Mouse (Mus musculus): ENCODE results near the gene Aox3. TPM values are rescaled to one million over a fixed set of nuclear protein-coding genes. Genes with fewer than 3 reads are reported as not detected.

The Aox3 gene
- total RNA-seq (2021) (1 to 10 TPM; 1.2 to 2.0 TPM), polyA plus RNA-seq (2012; rRNA removed) (0.50 and 1.2 TPM in 2 replicates)
- long read RNA-seq, result 0 reads

GRCm38 (mm10) chr1:58112880-58113279 lies at the start of gene Aox3:
Gene Aox3, plus strand, starts transcription at chr1:58113130.
- Histone ChIP-seq H3K27me3 (ENCODE audit: control insufficient read depth, insufficient read depth, low read length) (no peaks in the 10 kb centered on the region), H3K4me3 (no peak within 1 kb of the TSS), H3K79me2 (replicated peaks; ENCODE audit: control insufficient read depth, insufficient read depth, low read length) (no peaks in the 10 kb centered on the region), H3K27ac (no peak within 1 kb of the TSS), H3K9ac (ENCODE audit: low read depth, low read length) (no peak within 1 kb of the TSS), H3K36me3 (ENCODE audit: control insufficient read depth, insufficient read depth, low read length) (no peaks in the 10 kb centered on the region), H3K4me1 (ENCODE audit: control insufficient read depth, insufficient read depth, low read length) (peaks cover 2% of the 10 kb centered on the region; the same call in 1 of the 2 replicates)
- 13% methylated on average over 11 of the region's 11 CpGs for WGBS
- peak; percentile 70 to 73 for DNase-seq
- TF ChIP-seq POLR2A (IDR thresholded peaks at IDR 0.05; ENCODE audit: insufficient read depth, low read depth, low read length) (no peak), CTCF (IDR thresholded peaks at IDR 0.05) (peak; percentile 71)
- intact Hi-C loops (cut with DNase I), result loop anchor here (10.0 kb wide), 1 partner anchor 688 kb away; no protein-coding TSS in a partner anchor

- Histone ChIP-seq H3K4me3 (no peak overlapping the region), H3K36me3 (ENCODE audit: control insufficient read depth, insufficient read depth, low read length) (no peaks in the 10 kb centered on the region; the same call in 1 of the 2 replicates), H3K27ac (peak overlapping the region; percentile 10), H3K27me3 (ENCODE audit: control insufficient read depth, insufficient read depth, low read length) (no peaks in the 10 kb centered on the region), H3K79me2 (replicated peaks; ENCODE audit: control insufficient read depth, insufficient read depth, low read length) (no peaks in the 10 kb centered on the region), H3K9ac (ENCODE audit: low read depth, low read length) (no peak overlapping the region), H3K4me1 (ENCODE audit: control insufficient read depth, insufficient read depth, low read length) (no peaks in the 10 kb centered on the region)
- 86% methylated on average over 5 of the region's 5 CpGs for WGBS
- intact Hi-C loops (cut with DNase I), result no loop called here
- TF ChIP-seq EP300 (IDR thresholded peaks at IDR 0.05; ENCODE audit: insufficient read depth, low read depth, low read length), result no peak
- no peak for TF ChIP-seq POLR2A (IDR thresholded peaks at IDR 0.05; ENCODE audit: insufficient read depth, low read depth, low read length)
- no peak for TF ChIP-seq CTCF (IDR thresholded peaks at IDR 0.05)
- DNase-seq, result no peak
Measured at GRCm38 (mm10) chr1:58065151-58065550, 47.8 kb upstream of the Aox3 start.

GRCm38 (mm10) chr1:58065606-58066005 lies 47.3 kb upstream of the Aox3 start:
- no peaks in the 10 kb centered on the region for H3K79me2 ChIP-seq (replicated peaks; ENCODE audit: control insufficient read depth, insufficient read depth, low read length)
- no peaks in the 10 kb centered on the region for H3K4me1 ChIP-seq (ENCODE audit: control insufficient read depth, insufficient read depth, low read length)
- 53% methylated on average over 3 of the region's 3 CpGs for WGBS
- TF ChIP-seq POLR2A (IDR thresholded peaks at IDR 0.05; ENCODE audit: insufficient read depth, low read depth, low read length) (no peak), EP300 (IDR thresholded peaks at IDR 0.05; ENCODE audit: insufficient read depth, low read depth, low read length) (no peak), CTCF (IDR thresholded peaks at IDR 0.05) (no peak)
- H3K27me3 ChIP-seq (ENCODE audit: control insufficient read depth, insufficient read depth, low read length), result no peaks in the 10 kb centered on the region
- intact Hi-C loops (cut with DNase I), result no loop called here
- DNase-seq, result peak in 1 of 2 experiments; percentile 21
- H3K9ac ChIP-seq (ENCODE audit: low read depth, low read length), result no peak overlapping the region
- no peak overlapping the region for H3K4me3 ChIP-seq
- peak overlapping the region; percentile 10 for H3K27ac ChIP-seq
- no peaks in the 10 kb centered on the region; the same call in 1 of the 2 replicates for H3K36me3 ChIP-seq (ENCODE audit: control insufficient read depth, insufficient read depth, low read length)

GRCm38 (mm10) chr1:58069181-58069580 lies 43.7 kb upstream of the Aox3 start:
- H3K36me3 ChIP-seq (ENCODE audit: control insufficient read depth, insufficient read depth, low read length), result peaks cover 3% of the 10 kb centered on the region; the same call in 1 of the 2 replicates
- no peak overlapping the region for H3K9ac ChIP-seq (ENCODE audit: low read depth, low read length)
- H3K4me3 ChIP-seq, result no peak overlapping the region
- intact Hi-C loops (cut with DNase I), result no loop called here
- H3K4me1 ChIP-seq (ENCODE audit: control insufficient read depth, insufficient read depth, low read length), result peaks cover 2% of the 10 kb centered on the region; the same call in 1 of the 2 replicates
- H3K27me3 ChIP-seq (ENCODE audit: control insufficient read depth, insufficient read depth, low read length), result no peaks in the 10 kb centered on the region
- no peak overlapping the region for H3K27ac ChIP-seq
- no peak for TF ChIP-seq POLR2A (IDR thresholded peaks at IDR 0.05; ENCODE audit: insufficient read depth, low read depth, low read length)
- TF ChIP-seq EP300 (IDR thresholded peaks at IDR 0.05; ENCODE audit: insufficient read depth, low read depth, low read length), result no peak
- TF ChIP-seq CTCF (IDR thresholded peaks at IDR 0.05), result no peak
- no peaks in the 10 kb centered on the region for H3K79me2 ChIP-seq (replicated peaks; ENCODE audit: control insufficient read depth, insufficient read depth, low read length)
- DNase-seq, result no peak
- WGBS, result 81% methylated on average over 6 of the region's 6 CpGs

- DNase-seq, result no peak
- H3K36me3 ChIP-seq (ENCODE audit: control insufficient read depth, insufficient read depth, low read length), result peaks cover 3% of the 10 kb centered on the region; the same call in 1 of the 2 replicates
- WGBS, result 92% methylated on average over 11 of the region's 11 CpGs
- no peak overlapping the region for H3K4me3 ChIP-seq
- no peak overlapping the region for H3K9ac ChIP-seq (ENCODE audit: low read depth, low read length)
- no peak overlapping the region for H3K27ac ChIP-seq
- H3K79me2 ChIP-seq (replicated peaks; ENCODE audit: control insufficient read depth, insufficient read depth, low read length), result no peaks in the 10 kb centered on the region
- peaks cover 2% of the 10 kb centered on the region; the same call in 1 of the 2 replicates for H3K4me1 ChIP-seq (ENCODE audit: control insufficient read depth, insufficient read depth, low read length)
- TF ChIP-seq EP300 (IDR thresholded peaks at IDR 0.05; ENCODE audit: insufficient read depth, low read depth, low read length), result no peak
- no peak for TF ChIP-seq POLR2A (IDR thresholded peaks at IDR 0.05; ENCODE audit: insufficient read depth, low read depth, low read length)
- TF ChIP-seq CTCF (IDR thresholded peaks at IDR 0.05), result no peak
- H3K27me3 ChIP-seq (ENCODE audit: control insufficient read depth, insufficient read depth, low read length), result no peaks in the 10 kb centered on the region
- intact Hi-C loops (cut with DNase I), result no loop called here
Measured at GRCm38 (mm10) chr1:58070091-58070490, 42.8 kb upstream of the Aox3 start.

GRCm38 (mm10) chr1:58071006-58071405 lies 41.9 kb upstream of the Aox3 start:
- no peak overlapping the region for H3K27ac ChIP-seq
- no peak overlapping the region for H3K9ac ChIP-seq (ENCODE audit: low read depth, low read length)
- H3K36me3 ChIP-seq (ENCODE audit: control insufficient read depth, insufficient read depth, low read length), result peaks cover 3% of the 10 kb centered on the region; the same call in 1 of the 2 replicates
- no peaks in the 10 kb centered on the region for H3K79me2 ChIP-seq (replicated peaks; ENCODE audit: control insufficient read depth, insufficient read depth, low read length)
- TF ChIP-seq CTCF (IDR thresholded peaks at IDR 0.05) (no peak), POLR2A (IDR thresholded peaks at IDR 0.05; ENCODE audit: insufficient read depth, low read depth, low read length) (no peak), EP300 (IDR thresholded peaks at IDR 0.05; ENCODE audit: insufficient read depth, low read depth, low read length) (no peak)
- no peak overlapping the region for H3K4me3 ChIP-seq
- no peaks in the 10 kb centered on the region for H3K27me3 ChIP-seq (ENCODE audit: control insufficient read depth, insufficient read depth, low read length)
- WGBS, result 49% methylated on average over 9 of the region's 9 CpGs
- intact Hi-C loops (cut with DNase I), result no loop called here
- DNase-seq, result no peak
- peaks cover 2% of the 10 kb centered on the region; the same call in 1 of the 2 replicates for H3K4me1 ChIP-seq (ENCODE audit: control insufficient read depth, insufficient read depth, low read length)

Measured in heart, adult 2 months (tissue).